Mouse (Mus musculus) kidney, embryonic 15.5 days (tissue): ENCODE measurements around the gene 3300002I08Rik. TPM values are rescaled to one million over a fixed set of nuclear protein-coding genes. Genes with fewer than 3 reads are reported as not detected.

Experiments
- ATAC-seq: fragments of 200-750 bp; cut with Nextera tagmentation; replicated peaks from 2 replicates; pipeline ENCODE4 v1.8.0; 2017; ENCODE audit warnings: moderate TSS enrichment; ENCODE audit not compliant: low FRiP score
- H3K27ac ChIP-seq: fragments of 300-500 bp; sonication (generic); 2 replicates; pipeline ENCODE4 v1.5.1; 2015; ENCODE audit warnings: mild to moderate bottlenecking, inconsistent platforms
- H3K27me3 ChIP-seq: fragments of 300-500 bp; sonication (generic); 2 replicates; pipeline ENCODE4 v1.6.1; 2015; ENCODE audit warnings: inconsistent platforms
- H3K36me3 ChIP-seq: fragments of 300-500 bp; sonication (generic); 2 replicates; pipeline ENCODE4 v1.6.1; 2015; ENCODE audit warnings: inconsistent platforms
- H3K4me1 ChIP-seq: fragments of 300-500 bp; sonication (generic); 2 replicates; pipeline ENCODE4 v1.6.1; 2015; ENCODE audit warnings: inconsistent platforms
- H3K4me2 ChIP-seq: fragments of 300-500 bp; sonication (generic); 2 replicates; pipeline ENCODE4 v1.6.1; 2015; ENCODE audit warnings: moderate library complexity, mild to moderate bottlenecking, inconsistent platforms
- H3K4me3 ChIP-seq: fragments of 300-500 bp; sonication (generic); replicated peaks from 2 replicates; pipeline ENCODE4 v1.5.1; 2015; ENCODE audit warnings: mild to moderate bottlenecking, inconsistent platforms
- H3K9ac ChIP-seq: fragments of 300-500 bp; sonication (generic); 2 replicates; pipeline ENCODE4 v1.6.1; 2015; ENCODE audit warnings: mild to moderate bottlenecking, inconsistent platforms
- H3K9me3 ChIP-seq: fragments of 300-500 bp; sonication (generic); replicated peaks from 2 replicates; pipeline ENCODE4 v1.6.1; 2016; ENCODE audit warnings: inconsistent platforms
- WGBS: fragments of 180-500 bp; shearing (Covaris S2); methylation state at CpG from one replicate; pipeline ENCODE4 v1.1.7; 2015; ENCODE audit warnings: mixed read lengths; 5-methylcytosine and 5-hydroxymethylcytosine counted together
- polyA plus RNA-seq: library from polyadenylated mRNA; unstranded; fragments of >200 nt; fragmentation: Nextera tagmentation; extraction: Ambion mirVana; gene quantifications from 2 replicates; pipeline ENCODE4 v1.2.1, GENCODE M21; 2015

The 3300002I08Rik gene
- polyA plus RNA-seq, 1 experiment from 2014 or later = 9.1 TPM

DNA sequence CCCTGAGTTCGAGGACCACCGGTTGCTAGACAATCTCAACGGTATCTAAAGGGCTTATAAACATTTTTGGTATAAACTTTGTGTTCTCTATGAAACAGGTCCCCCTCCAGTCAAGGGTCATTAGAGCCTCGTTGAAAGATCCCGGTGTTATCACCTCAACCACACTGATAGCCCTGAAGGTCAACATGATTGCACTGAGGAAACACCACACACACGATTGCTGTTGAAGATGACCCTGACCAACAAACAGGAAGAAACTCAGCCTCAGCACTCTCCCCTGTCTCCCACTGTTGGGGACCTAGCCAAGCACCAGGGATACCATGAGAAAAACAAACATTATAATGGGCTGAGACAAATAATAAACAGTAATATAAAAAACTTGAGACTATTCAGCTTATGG lies 68.9 kb downstream of the 3300002I08Rik start:
- no peak overlapping the region for H3K4me2 ChIP-seq
- WGBS = 78% methylated on average over 6 of the region's 6 CpGs
- H3K27me3 ChIP-seq = no peaks in the 10 kb centered on the region
- no peak for ATAC-seq
- H3K36me3 ChIP-seq = no peaks in the 10 kb centered on the region
- H3K9me3 ChIP-seq = no peaks in the 10 kb centered on the region
- H3K9ac ChIP-seq = no peak overlapping the region
- H3K4me3 ChIP-seq = no peak overlapping the region
- H3K27ac ChIP-seq = no peak overlapping the region
- H3K4me1 ChIP-seq = no peaks in the 10 kb centered on the region

Other genes starting within 250 kb of the 3300002I08Rik start
- 7.2 and 9.0 TPM in 2 replicates for gene Zfp120, start 226.1 kb downstream of the 3300002I08Rik start, polyA plus RNA-seq
- not detected in 2 replicates for gene Gm10770, start 183.1 kb downstream of the 3300002I08Rik start, polyA plus RNA-seq
- not detected in 2 replicates for gene Gm14139, start 181.0 kb downstream of the 3300002I08Rik start, polyA plus RNA-seq
- gene Zfp937, start 144.7 kb downstream of the 3300002I08Rik start, polyA plus RNA-seq = 13.2 and 13.6 TPM in 2 replicates
- gene Gm21994, start 107.2 kb downstream of the 3300002I08Rik start, polyA plus RNA-seq = 6.9 and 7.2 TPM in 2 replicates
- gene Gm14124, start 105.2 kb downstream of the 3300002I08Rik start, polyA plus RNA-seq = not detected in 2 replicates
- gene Gm10130, start 39.1 kb downstream of the 3300002I08Rik start, polyA plus RNA-seq = 2.1 and 4.2 TPM in 2 replicates
- 10.3 and 11.1 TPM in 2 replicates for gene Zfp442, start 88.7 kb upstream of the 3300002I08Rik start, polyA plus RNA-seq
- 0.09 and 0.34 TPM in 2 replicates for gene Zfp345, start 122.3 kb upstream of the 3300002I08Rik start, polyA plus RNA-seq
- gene Cst7, start 207.7 kb upstream of the 3300002I08Rik start, polyA plus RNA-seq = 0.21 and 0.28 TPM in 2 replicates
- gene Apmap, start 245.8 kb upstream of the 3300002I08Rik start, polyA plus RNA-seq = 46.0 and 47.6 TPM in 2 replicates